Mouse (Mus musculus): Measurements from ENCODE around the gene Ankmy1. TPM values are rescaled to one million over a fixed set of nuclear protein-coding genes. Genes with fewer than 3 reads are reported as not detected.

Ankmy1 gene
- polyA plus RNA-seq, 1 experiment from 2014 or later = 0.06 TPM

DNA sequence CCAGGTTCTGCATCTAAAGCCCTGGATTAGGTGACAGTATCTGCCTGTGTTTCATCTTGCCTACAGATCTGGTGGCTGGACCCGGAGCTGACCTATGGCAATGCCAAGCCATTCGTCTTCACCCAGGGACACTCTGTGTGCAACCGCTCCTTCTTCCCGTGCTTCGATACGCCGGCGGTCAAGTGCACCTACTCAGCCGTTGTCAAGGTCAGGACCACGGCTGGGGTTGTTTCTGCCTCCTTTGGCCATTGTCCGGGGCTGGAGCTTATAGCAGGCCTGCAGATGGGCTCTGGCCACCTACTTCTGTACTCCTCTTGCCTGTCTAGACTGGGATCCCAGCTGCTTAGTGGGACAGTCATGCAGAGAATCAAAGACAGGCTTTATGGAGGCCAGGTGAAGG, 12.3 kb upstream of the Ankmy1 start:
- Histone ChIP-seq H3K4me3 (ENCODE audit: low read length) (no peak overlapping the region), H3K9ac (ENCODE audit: low read depth, low read length) (no peak overlapping the region), H3K27ac (ENCODE audit: low read length) (no peak overlapping the region), H3K9me3 (ENCODE audit: control insufficient read depth, low read length) (no peaks in the 10 kb centered on the region), H3K36me3 (ENCODE audit: control insufficient read depth, insufficient read depth, low read length) (peaks cover 32% of the 10 kb centered on the region), H3K4me1 (ENCODE audit: control insufficient read depth, insufficient read depth, low read length) (peaks cover 16% of the 10 kb centered on the region), H3K4me2 (ENCODE audit: low read depth, low read length) (no peak overlapping the region), H3K27me3 (replicated peaks; ENCODE audit: control insufficient read depth, insufficient read depth, low read length) (no peaks in the 10 kb centered on the region)
- ATAC-seq = no peak
- WGBS = 91% methylated on average over 11 of the region's 11 CpGs

DNA sequence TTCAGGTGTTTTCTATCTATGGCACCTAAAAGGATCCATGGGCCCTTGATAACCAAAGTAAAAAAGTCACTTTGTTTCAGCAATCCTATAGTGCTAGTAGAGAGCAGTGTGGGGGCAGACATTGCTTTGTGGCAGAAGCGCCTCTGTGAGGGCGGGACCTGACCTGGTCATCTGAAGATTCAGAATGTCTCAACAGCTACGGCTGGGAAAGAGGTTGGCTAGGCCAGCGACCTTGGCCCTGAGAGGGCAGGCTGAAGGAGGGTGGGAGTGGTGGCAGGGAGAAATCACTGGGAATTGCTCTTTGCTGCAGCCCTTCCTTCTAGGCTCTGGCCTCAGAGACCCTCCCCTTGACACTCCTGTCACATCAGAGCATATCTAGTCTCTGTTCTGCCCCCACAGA, 11.5 kb upstream of the Ankmy1 start:
- Histone ChIP-seq H3K4me3 (ENCODE audit: low read length) (no peak overlapping the region), H3K36me3 (ENCODE audit: control insufficient read depth, insufficient read depth, low read length) (peaks cover 25% of the 10 kb centered on the region)
- 84% methylated on average over 4 of the region's 4 CpGs for WGBS

DNA sequence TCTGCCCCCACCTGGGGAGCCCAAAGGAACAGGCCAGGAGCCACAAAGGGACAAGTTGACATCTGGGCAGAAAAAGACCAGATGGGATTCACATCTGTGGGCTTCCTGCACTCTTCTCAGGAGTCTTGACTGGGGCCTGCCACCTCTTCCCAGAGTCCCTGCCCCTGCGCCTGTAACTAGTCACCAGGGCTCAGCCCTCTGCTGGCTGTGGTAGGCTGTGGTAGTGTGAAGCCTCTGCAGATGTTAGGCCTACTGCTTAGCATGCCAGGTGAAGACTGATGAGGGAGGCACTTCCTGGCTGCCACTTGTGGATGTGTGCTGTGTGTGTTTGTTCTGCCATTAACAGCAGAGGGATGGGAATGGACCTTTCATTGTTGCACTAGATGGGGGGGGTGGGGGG, 9.6 kb upstream of the Ankmy1 start:
- H3K4me3 ChIP-seq (ENCODE audit: low read length) = peak overlapping the region; percentile 82
- no peaks in the 10 kb centered on the region for H3K9me3 ChIP-seq (ENCODE audit: control insufficient read depth, low read length)
- no peaks in the 10 kb centered on the region for H3K27me3 ChIP-seq (replicated peaks; ENCODE audit: control insufficient read depth, insufficient read depth, low read length)
- 30% methylated on average over 1 of the region's 1 CpGs for WGBS
- H3K4me2 ChIP-seq (ENCODE audit: low read depth, low read length) = peak overlapping the region; percentile 59
- peak overlapping the region; percentile 95 for H3K27ac ChIP-seq (ENCODE audit: low read length)
- ATAC-seq = peak; percentile 20; the same call in 1 of the 2 replicates
- H3K36me3 ChIP-seq (ENCODE audit: control insufficient read depth, insufficient read depth, low read length) = peaks cover 15% of the 10 kb centered on the region
- H3K9ac ChIP-seq (ENCODE audit: low read depth, low read length) = peak overlapping the region; percentile 94
- peaks cover 27% of the 10 kb centered on the region for H3K4me1 ChIP-seq (ENCODE audit: control insufficient read depth, insufficient read depth, low read length)

More for the DNA sequence above, 11.5 kb upstream of the Ankmy1 start:
- Histone ChIP-seq H3K9ac (ENCODE audit: low read depth, low read length) (no peak overlapping the region), H3K4me1 (ENCODE audit: control insufficient read depth, insufficient read depth, low read length) (peaks cover 20% of the 10 kb centered on the region), H3K4me2 (ENCODE audit: low read depth, low read length) (no peak overlapping the region), H3K27ac (ENCODE audit: low read length) (no peak overlapping the region), H3K27me3 (replicated peaks; ENCODE audit: control insufficient read depth, insufficient read depth, low read length) (no peaks in the 10 kb centered on the region), H3K9me3 (ENCODE audit: control insufficient read depth, low read length) (no peaks in the 10 kb centered on the region)
- no peak for ATAC-seq

DNA sequence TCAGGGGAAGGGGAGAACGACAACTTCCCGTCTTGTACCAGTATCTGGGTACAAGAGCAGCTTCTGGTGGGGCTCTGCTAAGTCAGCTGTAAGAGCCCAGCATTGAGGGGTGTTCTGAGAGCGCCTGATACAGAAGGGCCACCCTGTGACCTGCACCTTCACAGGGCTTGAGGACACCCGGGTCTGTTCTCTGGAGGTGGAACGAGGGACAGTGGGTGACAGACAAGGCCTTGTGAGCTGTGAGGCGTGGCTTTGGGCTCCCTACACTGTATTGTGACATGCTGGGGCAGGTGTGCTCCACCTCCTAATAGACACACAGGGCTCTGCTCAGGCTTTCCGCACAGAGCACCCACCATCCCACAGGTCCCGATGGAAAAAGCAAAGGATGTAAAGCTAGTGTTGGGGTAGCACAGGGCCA, 9.0 kb upstream of the Ankmy1 start:
- no peaks in the 10 kb centered on the region for H3K27me3 ChIP-seq (replicated peaks; ENCODE audit: control insufficient read depth, insufficient read depth, low read length)
- peaks cover 27% of the 10 kb centered on the region for H3K4me1 ChIP-seq (ENCODE audit: control insufficient read depth, insufficient read depth, low read length)
- peak overlapping the region; percentile 94 for H3K9ac ChIP-seq (ENCODE audit: low read depth, low read length)
- H3K27ac ChIP-seq (ENCODE audit: low read length) = peak overlapping the region; percentile 95
- H3K4me2 ChIP-seq (ENCODE audit: low read depth, low read length) = peak overlapping the region; percentile 59
- H3K36me3 ChIP-seq (ENCODE audit: control insufficient read depth, insufficient read depth, low read length) = peaks cover 11% of the 10 kb centered on the region
- H3K9me3 ChIP-seq (ENCODE audit: control insufficient read depth, low read length) = no peaks in the 10 kb centered on the region
- 33% methylated on average over 8 of the region's 8 CpGs for WGBS
- peak overlapping the region; percentile 82 for H3K4me3 ChIP-seq (ENCODE audit: low read length)
- peak; percentile 40 for ATAC-seq

DNA sequence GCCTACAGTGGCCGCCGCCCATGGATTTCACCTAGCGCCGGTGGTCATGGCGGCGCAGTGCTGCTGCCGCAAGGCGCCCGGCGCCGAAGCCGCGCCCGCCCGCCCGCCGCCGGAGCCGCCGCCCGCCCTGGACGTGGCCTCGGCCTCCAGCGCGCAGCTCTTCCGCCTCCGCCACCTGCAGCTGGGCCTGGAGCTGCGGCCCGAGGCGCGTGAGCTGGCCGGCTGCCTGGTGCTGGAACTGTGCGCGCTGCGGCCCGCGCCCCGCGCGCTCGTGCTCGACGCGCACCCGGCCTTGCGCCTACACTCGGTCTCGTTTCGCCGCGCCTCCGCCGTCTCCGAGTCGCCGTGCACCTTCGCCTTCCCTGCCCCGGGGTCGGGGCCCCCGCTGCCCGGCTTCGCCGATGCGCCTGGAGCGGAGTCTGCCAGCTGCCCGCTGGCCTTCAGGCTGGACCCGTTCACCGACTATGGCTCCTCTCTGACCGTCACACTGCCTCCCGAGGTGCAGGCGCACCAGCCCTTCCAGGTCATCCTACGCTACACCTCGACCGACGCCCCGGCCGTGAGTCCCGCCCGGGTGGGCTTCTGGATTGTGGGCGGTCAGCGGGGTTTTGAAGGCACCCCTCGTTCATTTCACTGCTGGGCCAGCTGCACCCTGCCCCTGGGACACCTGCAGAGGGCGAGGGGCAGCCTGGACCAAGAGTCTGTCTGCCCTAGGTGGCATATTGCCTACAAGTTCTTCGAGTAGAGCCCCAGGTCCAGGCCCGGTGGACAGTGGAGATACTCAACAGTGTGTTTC, 8.4 kb upstream of the Ankmy1 start:
- peak overlapping the region; percentile 95 for H3K27ac ChIP-seq (ENCODE audit: low read length)
- no peaks in the 10 kb centered on the region for H3K27me3 ChIP-seq (replicated peaks; ENCODE audit: control insufficient read depth, insufficient read depth, low read length)
- H3K9me3 ChIP-seq (ENCODE audit: control insufficient read depth, low read length) = no peaks in the 10 kb centered on the region
- peaks cover 5% of the 10 kb centered on the region for H3K36me3 ChIP-seq (ENCODE audit: control insufficient read depth, insufficient read depth, low read length)
- peak; percentile 24 for ATAC-seq
- H3K4me1 ChIP-seq (ENCODE audit: control insufficient read depth, insufficient read depth, low read length) = peaks cover 27% of the 10 kb centered on the region
- WGBS = under 1% methylated on average over 81 of the region's 85 CpGs
- peak overlapping the region; percentile 82 for H3K4me3 ChIP-seq (ENCODE audit: low read length)
- H3K9ac ChIP-seq (ENCODE audit: low read depth, low read length) = peak overlapping the region; percentile 94
- H3K4me2 ChIP-seq (ENCODE audit: low read depth, low read length) = peak overlapping the region; percentile 59

DNA sequence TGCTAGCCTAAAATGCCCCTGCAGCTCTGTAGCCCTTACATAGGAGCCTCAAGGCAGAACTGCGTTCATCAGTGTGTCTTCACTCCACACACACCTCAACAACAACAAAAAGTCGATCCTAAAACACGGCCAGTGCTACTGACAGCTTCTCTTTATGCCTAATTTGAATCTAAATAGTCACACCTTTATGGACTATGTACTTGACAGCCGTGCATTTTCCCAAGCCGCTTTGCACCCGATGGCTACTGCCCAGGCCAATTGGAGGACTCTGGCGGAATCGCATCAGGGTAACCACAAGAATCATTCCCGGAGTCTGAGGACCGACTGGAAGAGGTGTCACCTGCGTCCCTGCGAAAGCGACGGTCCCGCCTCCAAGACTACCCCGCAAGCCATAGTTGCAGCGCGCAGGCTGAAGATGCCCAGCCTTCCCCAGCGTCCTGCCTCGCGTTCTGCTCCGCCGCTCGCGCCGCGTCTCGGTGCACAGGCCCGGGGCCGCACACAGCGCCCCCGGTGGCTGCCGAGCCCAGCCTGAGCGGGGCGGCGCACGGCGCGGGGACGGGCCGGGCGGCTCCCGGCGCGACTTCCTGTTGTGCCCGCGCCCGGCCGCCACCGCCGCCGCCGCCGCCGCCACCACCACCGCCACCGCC, 7.7 kb upstream of the Ankmy1 start, which contains the start of gene Rnpepl1:
Rnpepl1 (plus strand) TSS at position 545 of the 647 bp plus-strand sequence.
- peak; percentile 67 for ATAC-seq
- Histone ChIP-seq H3K27ac (ENCODE audit: low read length) (peak within 1 kb of the TSS; percentile 95), H3K9ac (ENCODE audit: low read depth, low read length) (peak within 1 kb of the TSS; percentile 94), H3K36me3 (ENCODE audit: control insufficient read depth, insufficient read depth, low read length) (peaks cover 5% of the 10 kb centered on the region), H3K9me3 (ENCODE audit: control insufficient read depth, low read length) (no peaks in the 10 kb centered on the region), H3K4me2 (ENCODE audit: low read depth, low read length) (peak within 1 kb of the TSS; percentile 59), H3K4me3 (ENCODE audit: low read length) (peak within 1 kb of the TSS; percentile 82), H3K4me1 (ENCODE audit: control insufficient read depth, insufficient read depth, low read length) (peaks cover 27% of the 10 kb centered on the region), H3K27me3 (replicated peaks; ENCODE audit: control insufficient read depth, insufficient read depth, low read length) (no peaks in the 10 kb centered on the region)
- WGBS = under 1% methylated on average over 44 of the region's 57 CpGs

DNA sequence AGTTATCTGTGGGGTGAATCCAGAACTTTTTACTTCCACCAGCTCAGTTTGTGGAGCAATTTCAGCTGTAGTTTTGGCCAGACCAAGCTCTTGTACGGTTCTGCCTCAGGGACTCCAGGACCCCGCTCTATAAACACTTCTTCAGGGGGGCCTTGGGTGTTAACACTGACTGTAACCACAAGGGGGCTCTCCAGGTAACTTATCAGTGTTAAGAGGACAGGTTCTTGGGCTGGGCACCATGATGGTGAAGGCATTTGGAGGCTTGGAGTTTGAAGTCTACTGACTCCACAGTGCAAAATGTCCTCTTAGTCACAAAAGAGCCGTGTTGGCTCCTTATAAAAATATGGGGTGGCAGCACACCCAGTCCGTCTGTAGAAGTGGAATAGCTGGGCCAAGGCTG, 6.4 kb upstream of the Ankmy1 start:
- 75% methylated on average over 4 of the region's 4 CpGs for WGBS
- Histone ChIP-seq H3K27ac (ENCODE audit: low read length) (no peak overlapping the region), H3K27me3 (replicated peaks; ENCODE audit: control insufficient read depth, insufficient read depth, low read length) (no peaks in the 10 kb centered on the region), H3K36me3 (ENCODE audit: control insufficient read depth, insufficient read depth, low read length) (no peaks in the 10 kb centered on the region), H3K4me2 (ENCODE audit: low read depth, low read length) (no peak overlapping the region), H3K4me1 (ENCODE audit: control insufficient read depth, insufficient read depth, low read length) (peaks cover 27% of the 10 kb centered on the region), H3K9ac (ENCODE audit: low read depth, low read length) (no peak overlapping the region), H3K4me3 (ENCODE audit: low read length) (no peak overlapping the region), H3K9me3 (ENCODE audit: control insufficient read depth, low read length) (no peaks in the 10 kb centered on the region)
- ATAC-seq = no peak

DNA sequence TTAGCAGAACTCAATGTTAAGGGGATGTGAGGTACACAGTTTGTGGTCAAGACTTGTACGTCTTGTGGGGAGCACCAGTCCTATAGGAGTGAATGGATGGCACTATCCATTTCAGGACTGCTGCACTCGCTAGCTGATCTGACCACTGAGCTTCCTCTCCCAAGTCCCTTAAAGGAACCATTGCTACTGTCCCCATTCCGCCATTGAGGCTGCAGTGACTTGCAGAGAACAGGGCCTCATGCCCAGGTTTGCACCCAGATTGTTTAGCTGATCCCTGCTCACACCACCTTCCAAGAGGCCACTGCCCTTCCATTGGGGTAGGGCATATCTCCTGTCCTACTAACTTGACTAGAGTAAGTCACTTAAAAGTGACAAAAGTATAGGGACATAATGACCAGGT, 6.0 kb upstream of the Ankmy1 start:
- Histone ChIP-seq H3K9me3 (ENCODE audit: control insufficient read depth, low read length) (no peaks in the 10 kb centered on the region), H3K4me3 (ENCODE audit: low read length) (no peak overlapping the region), H3K27me3 (replicated peaks; ENCODE audit: control insufficient read depth, insufficient read depth, low read length) (no peaks in the 10 kb centered on the region), H3K4me2 (ENCODE audit: low read depth, low read length) (no peak overlapping the region), H3K27ac (ENCODE audit: low read length) (no peak overlapping the region), H3K4me1 (ENCODE audit: control insufficient read depth, insufficient read depth, low read length) (peaks cover 27% of the 10 kb centered on the region), H3K9ac (ENCODE audit: low read depth, low read length) (no peak overlapping the region), H3K36me3 (ENCODE audit: control insufficient read depth, insufficient read depth, low read length) (no peaks in the 10 kb centered on the region)
- ATAC-seq = no peak
- WGBS = 87% methylated on average over 3 of the region's 3 CpGs

DNA sequence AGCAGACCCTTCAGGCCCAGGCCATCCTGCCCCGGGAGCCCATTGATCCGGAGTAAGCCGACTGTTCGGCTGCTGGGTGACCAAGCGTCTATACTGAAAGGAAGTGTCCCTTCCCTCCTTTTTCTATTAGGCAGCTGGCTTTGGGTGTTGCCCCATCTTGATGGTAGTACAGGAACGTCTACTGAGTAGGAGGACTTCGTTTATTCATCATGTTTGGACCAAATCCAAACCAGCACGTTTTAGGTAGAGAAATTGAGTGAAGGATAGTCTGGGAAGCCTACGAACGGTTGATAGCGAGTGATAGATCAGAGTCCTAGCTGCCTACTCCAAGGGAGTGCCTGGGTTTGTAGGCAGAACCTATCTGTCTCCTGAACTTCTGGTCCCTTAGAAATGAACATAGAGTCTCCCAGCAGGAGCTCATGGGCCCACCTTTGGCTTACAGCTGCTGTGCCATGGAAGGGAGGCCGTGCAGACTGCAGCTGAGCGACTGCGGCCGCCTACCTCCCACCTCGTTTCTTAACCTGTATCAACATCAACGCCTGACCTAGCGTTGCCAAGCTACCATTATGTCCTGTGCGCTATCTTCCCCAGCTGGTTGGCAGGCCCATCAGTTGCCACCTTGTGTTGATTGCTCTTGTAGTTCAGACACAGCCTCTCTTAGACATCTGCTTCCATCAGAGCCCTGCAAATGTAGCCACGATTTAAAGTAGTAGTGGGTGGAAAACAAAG, 5.1 kb upstream of the Ankmy1 start:
- Histone ChIP-seq H3K4me3 (ENCODE audit: low read length) (peak overlapping the region; percentile 75), H3K27ac (ENCODE audit: low read length) (peak overlapping the region; percentile 71), H3K4me2 (ENCODE audit: low read depth, low read length) (peak overlapping the region; percentile 82), H3K9ac (ENCODE audit: low read depth, low read length) (peak overlapping the region; percentile 79), H3K4me1 (ENCODE audit: control insufficient read depth, insufficient read depth, low read length) (peaks cover 29% of the 10 kb centered on the region), H3K27me3 (replicated peaks; ENCODE audit: control insufficient read depth, insufficient read depth, low read length) (no peaks in the 10 kb centered on the region), H3K9me3 (ENCODE audit: control insufficient read depth, low read length) (no peaks in the 10 kb centered on the region), H3K36me3 (ENCODE audit: control insufficient read depth, insufficient read depth, low read length) (no peaks in the 10 kb centered on the region)
- WGBS = 42% methylated on average over 20 of the region's 20 CpGs
- no peak; the same call in 1 of the 2 replicates for ATAC-seq
